In genomic region chr4:127211318-127211717, GRCm38 (mm10) we compare ENCODE assay signal across 21 mouse cellular contexts. TPM values are rescaled to one million over a fixed set of nuclear protein-coding genes. Genes with fewer than 3 reads are reported as not detected.
DNase-seq lines count a peak whose midpoint lies in the region; ATAC-seq and TF ChIP-seq lines count a peak whose summit lies in the region.
"Had no signal": no experiment of that assay in that cellular context is flagged by ENCODE, and none has a peak within 500 bp of the region (broad histone marks: within the 10 kb centered on the region; RNA-seq: fewer than 3 reads in every experiment).

No protein-coding gene starts in this region.

- DNase-seq in hindbrain, embryonic 11.5 days (ENCODE audit: low spot score): no peak
- peak; percentile 62 for DNase-seq in CH12.LX (ENCODE audit: extremely low read depth)
- no peak for DNase-seq in layer of hippocampus, postnatal 25 days (ENCODE audit: extremely low spot score in 1 of 2, low spot score in 1 of 2)
- DNase-seq in forebrain, embryonic 14.5 days (ENCODE audit: low spot score): no peak
- DNase-seq: adrenal gland, postnatal 36 days; cerebellum, adult 8-10 months; gastrocnemius, postnatal 25 days; heart, postnatal 4 days; left cerebral cortex, postnatal 4 days; lung, adult 18-20 months; lung, postnatal 14 days; thymus, postnatal 4 days had no signal

- no peaks in the 10 kb centered on the region for H3K9me3 ChIP-seq in hindbrain, embryonic 13.5 days
- no peaks in the 10 kb centered on the region for H3K9me3 ChIP-seq in hindbrain, embryonic 11.5 days (ENCODE audit: control insufficient read depth, low read length)
- H3K9me3 ChIP-seq in CH12.LX (replicated peaks; ENCODE audit: low read length): no peaks in the 10 kb centered on the region
- no peaks in the 10 kb centered on the region for H3K9me3 ChIP-seq in hindbrain, embryonic 15.5 days
- no peaks in the 10 kb centered on the region for H3K9me3 ChIP-seq in midbrain, embryonic 16.5 days (replicated peaks; ENCODE audit: control insufficient read depth, low read length, poor library complexity, severe bottlenecking)
- no peaks in the 10 kb centered on the region for H3K9me3 ChIP-seq in forebrain, embryonic 14.5 days (replicated peaks; ENCODE audit: control insufficient read depth, low read length)
- H3K9me3 ChIP-seq: forebrain, embryonic 13.5 days; heart, embryonic 15.5 days had no signal

- H3K79me2 ChIP-seq in CH12.LX (replicated peaks; ENCODE audit: control insufficient read depth, extremely low read depth, insufficient read depth, poor library complexity, severe bottlenecking): no peaks in the 10 kb centered on the region

- TF ChIP-seq EP300 in CH12.LX (IDR thresholded peaks at IDR 0.05; ENCODE audit: low read length): no peak

- ATAC-seq in hindbrain, embryonic 13.5 days (ENCODE audit: low FRiP score): peak; percentile 51; the same call in 1 of the 2 replicates
- no peak for ATAC-seq in hindbrain, embryonic 11.5 days (ENCODE audit: low FRiP score)
- no peak for ATAC-seq in hindbrain, embryonic 15.5 days (ENCODE audit: low FRiP score, low read depth)
- ATAC-seq in midbrain, embryonic 16.5 days: no peak
- no peak for ATAC-seq in forebrain, embryonic 14.5 days
- ATAC-seq: forebrain, embryonic 13.5 days; intestine, postnatal 0 days had no signal

- H3K4me2 ChIP-seq in hindbrain, embryonic 13.5 days: no peak overlapping the region
- no peak overlapping the region for H3K4me2 ChIP-seq in hindbrain, embryonic 11.5 days (replicated peaks; ENCODE audit: low read depth, low read length)
- 0 out of 2 replicates have a peak overlapping the region, but pooled peaks have one; percentile 6 for H3K4me2 ChIP-seq in CH12.LX (ENCODE audit: insufficient read depth, low read depth, poor library complexity, severe bottlenecking)
- no peak overlapping the region for H3K4me2 ChIP-seq in hindbrain, embryonic 15.5 days
- H3K4me2 ChIP-seq in midbrain, embryonic 16.5 days (ENCODE audit: low read length): no peak overlapping the region
- H3K4me2 ChIP-seq in forebrain, embryonic 14.5 days (ENCODE audit: low read length): no peak overlapping the region
- H3K4me2 ChIP-seq: forebrain, embryonic 13.5 days; heart, embryonic 15.5 days; liver, embryonic 11.5 days had no signal

- peaks cover 21% of the 10 kb centered on the region for H3K27me3 ChIP-seq in hindbrain, embryonic 13.5 days
- peaks cover 9% of the 10 kb centered on the region for H3K27me3 ChIP-seq in hindbrain, embryonic 11.5 days (ENCODE audit: control insufficient read depth, insufficient read depth, low read length)
- H3K27me3 ChIP-seq in CH12.LX (replicated peaks): peaks cover 40% of the 10 kb centered on the region
- no peaks in the 10 kb centered on the region for H3K27me3 ChIP-seq in hindbrain, embryonic 15.5 days
- no peaks in the 10 kb centered on the region; the same call in 1 of the 2 replicates for H3K27me3 ChIP-seq in midbrain, embryonic 16.5 days (ENCODE audit: control insufficient read depth, insufficient read depth, low read depth, low read length)
- 0 out of 2 replicates have a peak, but pooled peaks cover 11% of the 10 kb centered on the region for H3K27me3 ChIP-seq in forebrain, embryonic 14.5 days (replicated peaks; ENCODE audit: control insufficient read depth, insufficient read depth, low read length)

- H3K4me1 ChIP-seq in hindbrain, embryonic 13.5 days (replicated peaks): peaks cover 28% of the 10 kb centered on the region
- no peaks in the 10 kb centered on the region for H3K4me1 ChIP-seq in hindbrain, embryonic 11.5 days (replicated peaks; ENCODE audit: control insufficient read depth, insufficient read depth, low read length)
- H3K4me1 ChIP-seq in CH12.LX (ENCODE audit: control insufficient read depth in 1 of 2, insufficient read depth in 2 of 2): peaks cover 11 to 19% of the 10 kb centered on the region in 2 experiments; a peak in 3 of 4 replicates
- H3K4me1 ChIP-seq in hindbrain, embryonic 15.5 days (replicated peaks): peaks cover 14% of the 10 kb centered on the region
- H3K4me1 ChIP-seq in midbrain, embryonic 16.5 days (ENCODE audit: control insufficient read depth, insufficient read depth, low read length): no peaks in the 10 kb centered on the region
- H3K4me1 ChIP-seq in forebrain, embryonic 14.5 days (ENCODE audit: control insufficient read depth, insufficient read depth, low read length): no peaks in the 10 kb centered on the region

- H3K27ac ChIP-seq in hindbrain, embryonic 13.5 days: peak overlapping the region; percentile 72
- no peak overlapping the region for H3K27ac ChIP-seq in hindbrain, embryonic 11.5 days (ENCODE audit: low read depth, low read length)
- H3K27ac ChIP-seq in CH12.LX (ENCODE audit: insufficient read depth, low read depth): no peak overlapping the region
- H3K27ac ChIP-seq in hindbrain, embryonic 15.5 days (replicated peaks): peak overlapping the region; percentile 71
- peak overlapping the region; percentile 19 for H3K27ac ChIP-seq in midbrain, embryonic 16.5 days (ENCODE audit: low read length)
- H3K27ac ChIP-seq in forebrain, embryonic 14.5 days (ENCODE audit: low read depth, low read length): no peak overlapping the region
- H3K27ac ChIP-seq: forebrain, embryonic 13.5 days; heart, embryonic 15.5 days had no signal

- dilution Hi-C loops in CH12.LX (cut with MboI; ENCODE audit: extremely low pct_ligation_motif_present, extremely low pct_unique_long_range_greater_than_20kb, low sequenced_read_pairs): no loop called here

- no peak for TF ChIP-seq POLR2A in CH12.LX (IDR thresholded peaks at IDR 0.05; ENCODE audit: low read depth, low read length)

- H3K36me3 ChIP-seq in hindbrain, embryonic 13.5 days: peaks cover 3% of the 10 kb centered on the region; the same call in 1 of the 2 replicates
- no peaks in the 10 kb centered on the region for H3K36me3 ChIP-seq in hindbrain, embryonic 11.5 days (ENCODE audit: control insufficient read depth, insufficient read depth, low read length)
- no peaks in the 10 kb centered on the region for H3K36me3 ChIP-seq in CH12.LX (replicated peaks in 1 of 2; ENCODE audit: control insufficient read depth in 1 of 2, insufficient read depth in 1 of 2, low read length in 1 of 2)
- H3K36me3 ChIP-seq in hindbrain, embryonic 15.5 days: no peaks in the 10 kb centered on the region
- H3K36me3 ChIP-seq in midbrain, embryonic 16.5 days (ENCODE audit: control insufficient read depth, insufficient read depth, low read length): no peaks in the 10 kb centered on the region
- no peaks in the 10 kb centered on the region for H3K36me3 ChIP-seq in forebrain, embryonic 14.5 days (ENCODE audit: control insufficient read depth, insufficient read depth, low read length)
- H3K36me3 ChIP-seq: heart, embryonic 15.5 days had no signal

- TF ChIP-seq CTCF in CH12.LX (conservative IDR thresholded peaks at IDR 0.05 in 1 of 2, IDR thresholded peaks at IDR 0.05 in 1 of 2; ENCODE audit: low read depth in 2 of 2, low read length in 2 of 2): no peak

- WGBS in hindbrain, embryonic 13.5 days: 47% methylated on average over 9 of the region's 9 CpGs
- WGBS in hindbrain, embryonic 11.5 days: 73% methylated on average over 9 of the region's 9 CpGs
- WGBS in hindbrain, embryonic 15.5 days: 46% methylated on average over 9 of the region's 9 CpGs
- WGBS in midbrain, embryonic 16.5 days: 45% methylated on average over 9 of the region's 9 CpGs
- 77% methylated on average over 9 of the region's 9 CpGs for WGBS in forebrain, embryonic 14.5 days

- TF ChIP-seq RAD21 in CH12.LX (IDR thresholded peaks at IDR 0.05; ENCODE audit: low read depth, low read length): no peak

- 0 out of 2 replicates have a peak overlapping the region, but pooled peaks have one; percentile 9 for H3K9ac ChIP-seq in hindbrain, embryonic 13.5 days
- no peak overlapping the region for H3K9ac ChIP-seq in hindbrain, embryonic 11.5 days (ENCODE audit: low read depth, low read length)
- no peak overlapping the region for H3K9ac ChIP-seq in CH12.LX (ENCODE audit: insufficient read depth, low read depth)
- no peak overlapping the region for H3K9ac ChIP-seq in hindbrain, embryonic 15.5 days
- no peak overlapping the region for H3K9ac ChIP-seq in midbrain, embryonic 16.5 days (ENCODE audit: low read depth, low read length)
- no peak overlapping the region for H3K9ac ChIP-seq in forebrain, embryonic 14.5 days (ENCODE audit: low read length)
- H3K9ac ChIP-seq: forebrain, embryonic 13.5 days; heart, embryonic 15.5 days had no signal

- in situ Hi-C loops in CH12.LX (cut with MboI; ENCODE audit: low pct_ligation_motif_present, low pct_unique_long_range_greater_than_20kb, low sequenced_read_pairs): no loop called here

- H3K4me3 ChIP-seq in hindbrain, embryonic 13.5 days: no peak overlapping the region
- H3K4me3 ChIP-seq in hindbrain, embryonic 11.5 days (ENCODE audit: low read depth, low read length): no peak overlapping the region
- no peak overlapping the region for H3K4me3 ChIP-seq in CH12.LX (replicated peaks in 1 of 3; ENCODE audit: low read depth in 2 of 3, low read length in 2 of 3, poor library complexity in 1 of 3)
- no peak overlapping the region for H3K4me3 ChIP-seq in hindbrain, embryonic 15.5 days
- no peak overlapping the region for H3K4me3 ChIP-seq in midbrain, embryonic 16.5 days (ENCODE audit: low read depth, low read length)
- no peak overlapping the region for H3K4me3 ChIP-seq in forebrain, embryonic 14.5 days (ENCODE audit: low read depth, low read length)
- H3K4me3 ChIP-seq: forebrain, embryonic 13.5 days; heart, embryonic 15.5 days; myocyte had no signal

RNA-seq across cellular contexts. Expression of gene Smim12, which starts 32.3 kb away (rescaled TPM):
- polyA plus RNA-seq in hindbrain, embryonic 13.5 days (2015; fragmentation: Nextera tagmentation; extraction: Ambion mirVana): 55.6 and 56.1 TPM in 2 replicates
- polyA plus RNA-seq in hindbrain, embryonic 11.5 days (2014; fragmentation: Nextera tagmentation; extraction: Ambion mirVana): 59.3 and 59.7 TPM in 2 replicates
- total RNA-seq in CH12.LX (2012; rRNA removed) (33.6 and 36.6 TPM in 2 replicates), CH12.LX (2014; rRNA removed) (28.7 and 31.3 TPM in 2 replicates)
- 27.7 and 30.9 TPM in 2 replicates for polyA plus RNA-seq in CH12.LX (2012; ENCODE audit: insufficient read length, low read depth)
- polyA plus RNA-seq in hindbrain, embryonic 15.5 days (2015; fragmentation: Nextera tagmentation; extraction: Ambion mirVana): 53.7 and 56.6 TPM in 2 replicates
- polyA plus RNA-seq in midbrain, embryonic 16.5 days (2015; fragmentation: Nextera tagmentation; extraction: Ambion mirVana): 42.0 and 44.8 TPM in 2 replicates
- total RNA-seq in layer of hippocampus, postnatal 25 days (2021): 10 to 100 TPM; 46.7 to 51.6 TPM
- 53.2 and 61.1 TPM in 2 replicates for polyA plus RNA-seq in forebrain, embryonic 14.5 days (2014; fragmentation: Nextera tagmentation; extraction: Ambion mirVana)

RNA-seq across cellular contexts. Expression of gene Dlgap3, which starts 42.3 kb away (rescaled TPM):
- 13.1 and 13.4 TPM in 2 replicates for polyA plus RNA-seq in hindbrain, embryonic 13.5 days (2015; fragmentation: Nextera tagmentation; extraction: Ambion mirVana)
- polyA plus RNA-seq in hindbrain, embryonic 11.5 days (2014; fragmentation: Nextera tagmentation; extraction: Ambion mirVana): 6.7 and 7.1 TPM in 2 replicates
- total RNA-seq in CH12.LX (2012; rRNA removed): 0.38 and 0.55 TPM in 2 replicates
- total RNA-seq in CH12.LX (2014; rRNA removed): 0.08 TPM in 1 of 2 replicates, not detected in the other
- 0.07 and 0.37 TPM in 2 replicates for polyA plus RNA-seq in CH12.LX (2012; ENCODE audit: insufficient read length, low read depth)
- 24.9 and 32.0 TPM in 2 replicates for polyA plus RNA-seq in hindbrain, embryonic 15.5 days (2015; fragmentation: Nextera tagmentation; extraction: Ambion mirVana)
- polyA plus RNA-seq in midbrain, embryonic 16.5 days (2015; fragmentation: Nextera tagmentation; extraction: Ambion mirVana): 17.6 and 19.5 TPM in 2 replicates
- 100 to 1,000 TPM; 286 to 291 TPM for total RNA-seq in layer of hippocampus, postnatal 25 days (2021)
- 8.4 and 10.8 TPM in 2 replicates for polyA plus RNA-seq in forebrain, embryonic 14.5 days (2014; fragmentation: Nextera tagmentation; extraction: Ambion mirVana)
- total RNA-seq: megakaryocyte, adult 5-6 weeks had no signal
- polyA plus RNA-seq: myocyte had no signal

Comparison
In these comparisons a context has a peak if more than half of its experiments do, and no peak if none do; other contexts are left out.
1. H3K27ac ChIP-seq: peak in hindbrain, embryonic 13.5 days (single experiment), hindbrain, embryonic 15.5 days (single experiment) and midbrain, embryonic 16.5 days (single experiment); none in hindbrain, embryonic 11.5 days (single experiment), CH12.LX (single experiment) and forebrain, embryonic 14.5 days (single experiment).